Mouse (Mus musculus) midbrain, embryonic 12.5 days (tissue): ENCODE data around the gene Dnaaf1. TPM values are rescaled to one million over a fixed set of nuclear protein-coding genes. Genes with fewer than 3 reads are reported as not detected.

ENCODE experiments used
- ATAC-seq: fragments of 200-750 bp; cut with Nextera tagmentation; 2 replicates; pipeline ENCODE4 v1.8.0; 2017; ENCODE audit warnings: low read depth, moderate TSS enrichment, moderate library complexity; ENCODE audit not compliant: low FRiP score
- H3K27ac ChIP-seq: fragments of 300-500 bp; sonication (generic); replicated peaks from 2 replicates; pipeline ENCODE4 v1.5.1; 2016; ENCODE audit warnings: mild to moderate bottlenecking
- H3K27me3 ChIP-seq: fragments of 300-500 bp; sonication (generic); 2 replicates; pipeline ENCODE4 v1.6.1; 2016; ENCODE audit warnings: mild to moderate bottlenecking
- H3K36me3 ChIP-seq: fragments of 300-500 bp; sonication (generic); 2 replicates; pipeline ENCODE4 v1.6.1; 2016
- H3K4me1 ChIP-seq: fragments of 300-500 bp; sonication (generic); 2 replicates; pipeline ENCODE4 v1.6.1; 2016
- H3K4me2 ChIP-seq: fragments of 300-500 bp; sonication (generic); replicated peaks from 2 replicates; pipeline ENCODE4 v1.6.1; 2016; ENCODE audit warnings: mild to moderate bottlenecking, moderate library complexity
- H3K4me3 ChIP-seq: fragments of 300-500 bp; sonication (generic); 2 replicates; pipeline ENCODE4 v1.5.1; 2016; ENCODE audit warnings: mild to moderate bottlenecking
- H3K9ac ChIP-seq: fragments of 300-500 bp; sonication (generic); replicated peaks from 2 replicates; pipeline ENCODE4 v1.6.1; 2016; ENCODE audit warnings: mild to moderate bottlenecking, moderate library complexity
- H3K9me3 ChIP-seq: fragments of 300-500 bp; sonication (generic); 2 replicates; pipeline ENCODE4 v1.6.1; 2016; ENCODE audit warnings: mild to moderate bottlenecking
- WGBS: fragments of 180-500 bp; shearing (Covaris S2); methylation state at CpG from one replicate; pipeline ENCODE4 v1.1.7; 2016; 5-methylcytosine and 5-hydroxymethylcytosine counted together
- polyA plus RNA-seq: library from polyadenylated mRNA; unstranded; fragments of >200 nt; fragmentation: Nextera tagmentation; extraction: Ambion mirVana; gene quantifications from 2 replicates; pipeline ENCODE4 v1.2.1, GENCODE M21; 2016

Dnaaf1 gene
- polyA plus RNA-seq, 1 experiment from 2014 or later, result 0.14 TPM

DNA sequence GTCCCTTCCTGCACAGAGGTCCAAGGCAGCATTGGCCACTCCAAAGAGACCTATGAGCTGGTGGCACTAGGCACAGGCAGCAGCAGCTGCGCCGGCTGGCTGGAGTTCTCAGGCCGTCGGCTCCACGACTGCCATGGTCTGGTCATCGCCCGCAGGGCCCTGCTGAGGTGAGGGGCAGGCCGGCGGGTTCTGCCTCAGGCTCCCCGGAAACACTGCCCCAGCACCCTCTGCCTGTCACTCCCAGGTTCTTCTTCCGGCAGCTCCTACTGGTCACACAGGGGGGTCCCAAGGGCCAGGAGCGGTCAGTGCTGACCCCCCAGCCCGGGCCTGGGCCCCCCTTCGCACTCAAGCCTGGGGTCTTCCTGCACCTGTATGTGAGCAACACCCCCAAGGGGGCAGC is 40.1 kb downstream of the Dnaaf1 start:
- Histone ChIP-seq H3K9ac (no peak overlapping the region), H3K4me3 (no peak overlapping the region), H3K4me2 (no peak overlapping the region), H3K4me1 (no peaks in the 10 kb centered on the region), H3K9me3 (no peaks in the 10 kb centered on the region), H3K27me3 (no peaks in the 10 kb centered on the region), H3K36me3 (no peaks in the 10 kb centered on the region), H3K27ac (no peak overlapping the region)
- WGBS, result 75% methylated on average over 14 of the region's 14 CpGs
- no peak for ATAC-seq

DNA sequence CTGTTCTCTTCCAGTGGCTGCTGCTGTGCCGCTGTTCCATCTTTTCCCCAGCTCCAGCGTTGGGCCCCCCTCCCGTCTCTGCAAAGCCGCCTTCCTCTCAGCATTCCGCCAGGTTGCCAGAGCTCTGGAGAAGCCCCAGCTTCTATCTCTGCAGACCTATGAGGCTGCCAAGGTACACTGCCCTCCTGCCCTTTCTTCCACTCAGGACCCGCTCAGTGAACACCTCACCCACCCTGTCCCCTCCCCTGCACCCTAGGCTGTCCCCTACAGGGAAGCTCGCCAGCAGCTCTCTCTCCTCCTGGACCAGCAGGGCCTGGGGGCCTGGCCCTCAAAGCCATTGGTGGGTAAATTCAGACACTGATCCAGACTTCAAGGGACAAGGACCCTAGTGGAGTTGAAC is 41.3 kb downstream of the Dnaaf1 start:
- H3K4me1 ChIP-seq, result no peaks in the 10 kb centered on the region
- ATAC-seq, result no peak
- no peaks in the 10 kb centered on the region for H3K9me3 ChIP-seq
- no peak overlapping the region for H3K4me3 ChIP-seq
- no peak overlapping the region for H3K27ac ChIP-seq
- no peaks in the 10 kb centered on the region for H3K36me3 ChIP-seq
- WGBS, result 76% methylated on average over 7 of the region's 7 CpGs
- no peak overlapping the region for H3K4me2 ChIP-seq
- no peaks in the 10 kb centered on the region for H3K27me3 ChIP-seq
- H3K9ac ChIP-seq, result no peak overlapping the region

DNA sequence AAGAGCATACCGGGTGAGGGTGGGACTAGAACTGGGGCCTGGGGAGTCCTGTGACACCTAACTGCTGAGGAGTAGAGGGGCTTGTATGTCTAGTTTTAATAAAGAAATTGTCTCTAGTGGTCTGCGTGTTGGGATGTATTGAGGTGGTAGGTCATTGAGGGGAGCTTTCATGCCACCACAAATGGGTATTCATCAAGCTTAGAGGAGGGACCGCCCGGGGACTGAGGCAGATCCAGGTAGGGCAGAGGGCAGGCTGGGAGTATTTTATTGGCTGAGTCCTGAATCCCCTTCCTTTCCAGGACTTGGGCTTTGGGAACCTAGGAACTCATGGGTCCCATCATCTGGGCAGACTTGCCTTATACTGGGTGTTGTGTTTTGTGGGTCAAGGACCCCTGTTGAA is 41.8 kb downstream of the Dnaaf1 start:
- Histone ChIP-seq H3K27ac (no peak overlapping the region), H3K9me3 (no peaks in the 10 kb centered on the region), H3K36me3 (no peaks in the 10 kb centered on the region), H3K4me2 (no peak overlapping the region), H3K4me1 (no peaks in the 10 kb centered on the region), H3K27me3 (no peaks in the 10 kb centered on the region), H3K9ac (no peak overlapping the region), H3K4me3 (no peak overlapping the region)
- ATAC-seq, result no peak
- 91% methylated on average over 4 of the region's 4 CpGs for WGBS

DNA sequence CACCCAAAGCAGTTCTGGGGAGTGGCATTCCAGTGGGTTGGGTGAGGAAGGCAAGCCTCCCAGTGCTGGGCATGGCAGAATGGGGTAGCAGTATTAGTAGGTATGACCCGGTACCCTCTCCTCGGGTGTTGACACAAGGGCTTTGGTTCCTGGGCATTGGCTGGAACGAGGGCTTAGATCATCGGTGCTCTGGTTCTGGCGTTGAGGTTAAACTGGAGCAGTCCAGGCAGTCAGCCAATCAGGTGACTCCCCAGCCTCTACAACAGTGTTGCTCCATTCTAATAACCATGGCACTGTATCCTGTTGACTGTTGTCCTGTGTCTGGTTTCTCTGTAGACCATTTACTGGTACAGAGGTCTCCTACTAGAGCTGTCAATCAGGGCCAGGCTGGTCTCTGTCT is 42.6 kb downstream of the Dnaaf1 start:
- Histone ChIP-seq H3K9me3 (no peaks in the 10 kb centered on the region), H3K4me1 (0 out of 2 replicates have a peak, but pooled peaks cover 3% of the 10 kb centered on the region), H3K36me3 (no peaks in the 10 kb centered on the region), H3K4me3 (no peak overlapping the region), H3K27me3 (no peaks in the 10 kb centered on the region), H3K9ac (no peak overlapping the region), H3K27ac (no peak overlapping the region), H3K4me2 (no peak overlapping the region)
- no peak for ATAC-seq
- WGBS, result 90% methylated on average over 5 of the region's 5 CpGs

DNA sequence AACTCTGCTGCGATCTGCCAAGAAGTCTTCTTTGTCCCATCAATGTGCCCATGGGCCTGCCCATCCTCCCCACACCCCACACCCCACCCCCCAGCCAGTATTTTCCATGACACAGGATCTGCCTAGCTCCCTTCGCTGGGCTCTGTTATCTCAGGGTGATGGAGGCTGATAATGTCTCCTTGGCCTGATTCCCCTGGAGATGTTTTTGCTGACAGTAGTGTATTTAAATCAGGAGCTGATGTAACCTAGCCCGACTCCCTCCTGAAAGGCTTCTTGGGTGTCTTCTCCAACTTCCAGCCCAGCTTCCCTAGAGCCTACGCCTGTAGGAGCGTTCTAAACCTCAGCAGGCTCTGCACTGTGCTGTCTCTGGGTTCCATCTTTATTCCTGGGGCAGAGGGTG is 43.9 kb downstream of the Dnaaf1 start:
- H3K27me3 ChIP-seq, result no peaks in the 10 kb centered on the region
- no peak overlapping the region for H3K4me2 ChIP-seq
- H3K9me3 ChIP-seq, result no peaks in the 10 kb centered on the region
- no peaks in the 10 kb centered on the region for H3K36me3 ChIP-seq
- ATAC-seq, result no peak
- H3K4me1 ChIP-seq, result 0 out of 2 replicates have a peak, but pooled peaks cover 3% of the 10 kb centered on the region
- 79% methylated on average over 5 of the region's 5 CpGs for WGBS
- H3K27ac ChIP-seq, result no peak overlapping the region
- no peak overlapping the region for H3K9ac ChIP-seq
- no peak overlapping the region for H3K4me3 ChIP-seq

DNA sequence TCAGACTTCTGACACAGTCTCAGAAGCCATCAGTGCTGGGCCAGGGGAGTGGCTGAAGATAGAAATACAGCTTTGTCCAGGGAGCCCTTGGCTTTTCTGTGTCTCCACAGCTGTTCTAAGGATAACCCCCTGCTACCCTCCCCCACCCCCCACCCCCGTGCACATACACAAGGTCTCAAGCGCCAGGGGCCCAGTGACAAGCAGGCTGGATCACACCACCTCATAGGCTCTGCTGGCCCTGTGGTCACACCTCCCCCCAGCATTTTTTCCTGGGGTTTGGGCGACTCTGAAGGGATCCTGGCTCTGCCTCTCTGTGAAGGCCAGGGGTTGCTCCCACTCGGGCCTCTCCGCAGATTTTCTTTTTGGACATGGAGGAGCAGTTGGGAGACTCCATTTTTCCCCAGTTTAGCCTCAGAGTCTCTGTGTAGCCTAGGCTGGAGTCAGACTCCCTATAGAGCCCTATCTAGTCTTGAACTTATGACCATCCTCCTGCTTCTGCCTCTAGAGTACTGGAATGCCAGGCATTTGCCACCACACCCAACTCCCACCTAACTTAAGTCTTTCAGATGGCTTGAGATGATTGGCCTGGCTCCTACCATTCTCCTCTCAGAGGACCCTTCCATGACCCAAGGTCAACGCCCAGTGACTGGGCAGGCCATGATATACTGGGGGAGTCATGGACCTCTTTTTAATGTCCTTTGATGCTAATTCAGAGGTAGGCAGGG is 45.2 kb downstream of the Dnaaf1 start:
- Histone ChIP-seq H3K27me3 (no peaks in the 10 kb centered on the region), H3K36me3 (no peaks in the 10 kb centered on the region), H3K9ac (no peak overlapping the region), H3K9me3 (no peaks in the 10 kb centered on the region), H3K4me1 (0 out of 2 replicates have a peak, but pooled peaks cover 3% of the 10 kb centered on the region), H3K4me2 (no peak overlapping the region), H3K4me3 (no peak overlapping the region), H3K27ac (no peak overlapping the region)
- 78% methylated on average over 6 of the region's 6 CpGs for WGBS
- ATAC-seq, result no peak

DNA sequence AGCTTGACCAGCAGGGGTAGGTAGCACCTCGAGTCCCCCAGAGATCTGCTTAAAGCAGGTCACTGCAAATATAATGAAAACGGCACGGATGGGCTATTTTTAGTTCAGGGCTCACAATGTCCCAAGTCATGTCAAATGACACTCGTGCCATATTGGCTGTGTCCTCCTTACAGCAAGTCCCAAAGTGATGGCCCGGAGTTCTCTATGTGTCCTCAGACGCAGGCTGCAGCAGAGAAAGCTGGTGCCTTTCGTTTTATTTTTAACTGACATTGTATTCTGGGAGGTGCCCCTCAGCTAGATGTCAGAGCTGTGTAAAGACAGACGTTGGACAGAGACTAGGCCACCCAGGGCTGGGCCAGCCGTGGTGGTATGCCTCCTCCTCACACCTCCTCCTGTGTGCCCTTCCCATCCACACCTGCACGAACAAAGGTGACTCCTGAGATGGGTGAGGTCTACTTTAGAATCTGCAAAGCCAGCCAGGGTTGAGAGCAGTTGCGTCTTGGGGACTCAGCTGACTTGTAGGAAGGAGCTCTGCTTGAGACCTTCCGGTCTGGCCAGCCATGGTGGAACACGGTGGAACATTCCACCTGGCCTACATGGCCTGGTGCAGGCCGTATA is 45.9 kb downstream of the Dnaaf1 start:
- no peak overlapping the region for H3K4me3 ChIP-seq
- no peak overlapping the region for H3K9ac ChIP-seq
- H3K27ac ChIP-seq, result no peak overlapping the region
- H3K36me3 ChIP-seq, result no peaks in the 10 kb centered on the region
- 91% methylated on average over 14 of the region's 14 CpGs for WGBS
- no peak for ATAC-seq
- no peaks in the 10 kb centered on the region for H3K27me3 ChIP-seq
- no peak overlapping the region for H3K4me2 ChIP-seq
- H3K4me1 ChIP-seq, result 0 out of 2 replicates have a peak, but pooled peaks cover 3% of the 10 kb centered on the region
- H3K9me3 ChIP-seq, result no peaks in the 10 kb centered on the region

DNA sequence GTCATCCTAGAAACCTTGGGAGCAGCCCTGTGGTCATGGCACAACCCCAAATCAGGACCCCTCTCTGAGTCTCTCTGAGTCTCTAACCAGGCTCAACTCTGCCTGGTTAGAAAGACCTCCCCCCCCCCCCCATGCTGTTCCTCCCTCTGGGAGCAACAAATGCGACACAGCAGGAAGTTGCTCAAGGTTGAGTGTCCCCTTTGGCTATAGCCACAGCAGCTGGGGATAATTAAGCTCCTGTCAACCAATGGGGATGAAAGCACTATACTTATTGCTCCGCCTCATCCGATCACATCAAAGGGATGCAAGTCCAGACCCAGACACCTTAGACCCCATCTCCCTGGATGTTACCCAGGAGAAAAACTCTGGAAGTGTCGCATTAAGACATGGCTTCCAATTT is 47.5 kb downstream of the Dnaaf1 start:
- Histone ChIP-seq H3K9me3 (no peaks in the 10 kb centered on the region), H3K27ac (no peak overlapping the region), H3K36me3 (no peaks in the 10 kb centered on the region), H3K4me3 (no peak overlapping the region), H3K27me3 (no peaks in the 10 kb centered on the region), H3K4me1 (0 out of 2 replicates have a peak, but pooled peaks cover 4% of the 10 kb centered on the region), H3K9ac (no peak overlapping the region), H3K4me2 (no peak overlapping the region)
- no peak for ATAC-seq
- WGBS, result 58% methylated on average over 4 of the region's 4 CpGs

DNA sequence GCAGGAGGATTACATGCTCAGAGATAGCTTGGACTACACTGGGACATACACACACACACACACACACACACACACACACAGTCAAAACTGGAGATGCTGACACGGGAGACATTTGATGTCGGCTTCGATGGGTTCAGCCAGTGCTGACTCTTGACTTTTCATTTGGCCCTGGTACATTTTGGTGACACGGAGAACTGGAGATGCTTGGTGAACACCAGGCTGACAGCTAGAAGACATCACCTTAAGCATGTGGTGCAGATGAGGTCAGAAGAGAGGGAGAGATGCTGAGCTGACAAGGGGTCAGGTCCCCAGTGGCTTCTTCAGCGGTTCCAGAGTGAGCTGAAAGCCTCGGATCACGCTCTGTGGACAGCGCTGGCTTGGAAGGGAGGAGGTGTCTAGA is 48.0 kb downstream of the Dnaaf1 start:
- Histone ChIP-seq H3K4me1 (0 out of 2 replicates have a peak, but pooled peaks cover 8% of the 10 kb centered on the region), H3K9ac (no peak overlapping the region), H3K27ac (no peak overlapping the region), H3K4me2 (no peak overlapping the region), H3K27me3 (no peaks in the 10 kb centered on the region), H3K9me3 (no peaks in the 10 kb centered on the region), H3K36me3 (no peaks in the 10 kb centered on the region), H3K4me3 (no peak overlapping the region)
- 89% methylated on average over 8 of the region's 8 CpGs for WGBS
- ATAC-seq, result no peak

DNA sequence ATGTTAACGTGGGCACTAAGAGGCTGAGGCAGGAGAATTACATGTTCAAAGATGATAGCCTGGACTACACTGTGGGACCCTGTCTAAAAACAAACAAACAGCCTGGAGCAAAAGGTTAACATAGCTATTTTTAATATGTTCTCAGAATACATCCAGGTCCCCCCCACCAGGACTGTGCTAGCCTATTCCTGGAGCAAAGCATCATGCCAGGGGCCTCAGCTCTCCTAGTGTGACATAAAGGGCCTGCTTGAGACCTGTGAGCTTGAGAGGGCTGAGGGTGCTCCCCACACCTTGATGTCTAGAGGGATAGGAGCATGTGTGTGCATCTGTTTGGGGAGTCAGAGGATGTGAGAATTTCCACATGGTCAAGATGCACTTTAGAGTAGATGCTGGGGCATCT is 48.7 kb downstream of the Dnaaf1 start:
- H3K36me3 ChIP-seq, result no peaks in the 10 kb centered on the region
- no peak overlapping the region for H3K27ac ChIP-seq
- no peaks in the 10 kb centered on the region for H3K9me3 ChIP-seq
- H3K4me2 ChIP-seq, result no peak overlapping the region
- no peaks in the 10 kb centered on the region for H3K27me3 ChIP-seq
- no peak overlapping the region for H3K9ac ChIP-seq
- ATAC-seq, result no peak
- WGBS, result 83% methylated on average over 1 of the region's 1 CpGs
- H3K4me3 ChIP-seq, result no peak overlapping the region
- 0 out of 2 replicates have a peak, but pooled peaks cover 9% of the 10 kb centered on the region for H3K4me1 ChIP-seq

DNA sequence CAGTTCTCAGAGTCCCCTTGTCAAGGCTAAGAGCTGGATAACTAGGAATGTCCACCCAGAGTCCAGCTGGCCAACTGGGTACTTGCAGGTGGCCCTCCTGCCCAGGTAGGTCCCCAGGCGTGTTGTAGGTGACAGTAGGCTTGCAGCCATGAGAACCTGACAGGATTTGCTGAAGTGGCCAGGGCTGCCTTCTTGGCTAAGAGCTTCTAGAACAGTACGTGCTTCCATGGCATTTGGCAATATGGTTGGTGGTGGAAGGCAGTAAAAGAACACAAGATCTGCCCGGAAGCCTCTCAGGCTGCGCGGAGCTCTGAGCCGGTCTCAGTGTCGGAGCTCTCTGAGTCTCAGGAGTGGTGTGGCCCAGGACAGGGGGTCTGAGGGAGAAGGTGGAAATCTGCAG is 49.9 kb downstream of the Dnaaf1 start:
- no peaks in the 10 kb centered on the region for H3K36me3 ChIP-seq
- H3K27ac ChIP-seq, result no peak overlapping the region
- H3K9ac ChIP-seq, result no peak overlapping the region
- 89% methylated on average over 7 of the region's 7 CpGs for whole genome bisulfite sequencing
- H3K9me3 ChIP-seq, result no peaks in the 10 kb centered on the region
- no peak overlapping the region for H3K4me2 ChIP-seq
- 0 out of 2 replicates have a peak, but pooled peaks cover 9% of the 10 kb centered on the region for H3K4me1 ChIP-seq
- H3K4me3 ChIP-seq, result no peak overlapping the region
- ATAC-seq, result no peak
- no peaks in the 10 kb centered on the region for H3K27me3 ChIP-seq

DNA sequence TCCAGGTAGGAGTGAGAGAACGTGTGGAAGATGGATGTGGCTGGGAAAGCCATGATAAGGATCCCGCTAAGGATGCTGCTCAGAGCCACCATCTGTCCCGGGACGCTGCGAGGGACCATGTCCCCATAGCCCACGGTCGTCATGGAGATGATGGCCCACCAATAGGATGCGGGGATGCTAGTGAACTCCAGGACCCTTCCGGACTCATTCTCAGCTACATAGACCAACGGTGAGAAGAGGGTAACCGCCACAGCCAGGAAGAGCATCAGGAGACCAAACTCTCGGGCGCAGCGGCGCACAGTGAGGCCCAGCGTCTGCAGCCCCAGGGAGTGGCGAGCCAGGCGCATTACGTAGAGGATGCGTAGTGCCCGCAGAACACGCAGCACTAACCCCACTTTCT is 50.8 kb downstream of the Dnaaf1 start:
- Histone ChIP-seq H3K9me3 (no peaks in the 10 kb centered on the region), H3K27ac (no peak overlapping the region), H3K4me3 (no peak overlapping the region), H3K4me2 (no peak overlapping the region), H3K27me3 (no peaks in the 10 kb centered on the region), H3K9ac (no peak overlapping the region), H3K4me1 (peaks cover 13% of the 10 kb centered on the region; the same call in 1 of the 2 replicates), H3K36me3 (no peaks in the 10 kb centered on the region)
- 84% methylated on average over 22 of the region's 22 CpGs for WGBS
- no peak for ATAC-seq
